Mouse (Mus musculus): ENCODE measurements around the gene Cyp2d9. TPM values are rescaled to one million over a fixed set of nuclear protein-coding genes. Genes with fewer than 3 reads are reported as not detected.
"Not testable (repeated sequence)": the region's sequence is repeated elsewhere in the genome, so short reads cannot be mapped to it uniquely, and the experiment has no call there.

The Cyp2d9 gene
- total RNA-seq (2021): not detected
- long read RNA-seq, experiment 1: 0 reads
- long read RNA-seq, experiment 2: 0 reads

- Histone ChIP-seq H3K4me3 (no peak within 1 kb of the TSS), H3K27ac (no peak within 1 kb of the TSS)
- TF ChIP-seq CTCF (conservative IDR thresholded peaks at IDR 0.05): no peak
- DNase-seq (ENCODE audit: low spot score in 2 of 2): no peak
Observed at GRCm38 (mm10) chr15:82433137-82433536, at the start of gene Cyp2d9. TSS of gene Cyp2d9 (plus strand) at chr15:82433437.

GRCm38 (mm10) chr15:82385729-82386128, 47.5 kb upstream of the Cyp2d9 start:
- H3K27ac ChIP-seq: no peak overlapping the region
- H3K4me3 ChIP-seq: no peak overlapping the region
- no peak for DNase-seq (ENCODE audit: low spot score in 2 of 2)
- TF ChIP-seq CTCF (conservative IDR thresholded peaks at IDR 0.05): no peak

GRCm38 (mm10) chr15:82389916-82390315, 43.3 kb upstream of the Cyp2d9 start:
- not testable (repeated sequence) for H3K4me3 ChIP-seq; DNase-seq (ENCODE audit: low spot score in 2 of 2); H3K27ac ChIP-seq

- DNase-seq (ENCODE audit: low spot score in 2 of 2); H3K27ac ChIP-seq; H3K4me3 ChIP-seq: not testable (repeated sequence)
Observed at GRCm38 (mm10) chr15:82393922-82394321, 39.3 kb upstream of the Cyp2d9 start, which contains the start of gene Cyp2d11. TSS of gene Cyp2d11 (minus strand) at chr15:82394022.

- H3K27ac ChIP-seq; H3K4me3 ChIP-seq; DNase-seq (ENCODE audit: low spot score in 2 of 2): not testable (repeated sequence)
Observed at GRCm38 (mm10) chr15:82395955-82396354, 37.3 kb upstream of the Cyp2d9 start.

- H3K4me3 ChIP-seq: no peak overlapping the region
- DNase-seq (ENCODE audit: low spot score in 2 of 2): no peak
- H3K27ac ChIP-seq: no peak overlapping the region
- TF ChIP-seq CTCF (conservative IDR thresholded peaks at IDR 0.05): no peak
Observed at GRCm38 (mm10) chr15:82401516-82401915, 31.7 kb upstream of the Cyp2d9 start.

- no peak for DNase-seq (ENCODE audit: low spot score in 2 of 2)
- Histone ChIP-seq H3K27ac (no peak overlapping the region), H3K4me3 (no peak overlapping the region)
- TF ChIP-seq CTCF (conservative IDR thresholded peaks at IDR 0.05): no peak
Observed at GRCm38 (mm10) chr15:82402106-82402505, 31.1 kb upstream of the Cyp2d9 start.

- Histone ChIP-seq H3K4me3 (no peak overlapping the region), H3K27ac (no peak overlapping the region)
- no peak for DNase-seq (ENCODE audit: low spot score in 2 of 2)
- TF ChIP-seq CTCF (conservative IDR thresholded peaks at IDR 0.05): no peak
Observed at GRCm38 (mm10) chr15:82402741-82403140, 30.5 kb upstream of the Cyp2d9 start.

- no peak overlapping the region for H3K27ac ChIP-seq
- H3K4me3 ChIP-seq: no peak overlapping the region
- DNase-seq (ENCODE audit: low spot score in 2 of 2): no peak
- TF ChIP-seq CTCF (conservative IDR thresholded peaks at IDR 0.05): no peak
Observed at GRCm38 (mm10) chr15:82403606-82404005, 29.6 kb upstream of the Cyp2d9 start.

- no peak overlapping the region for H3K4me3 ChIP-seq
- no peak overlapping the region for H3K27ac ChIP-seq
- no peak for TF ChIP-seq CTCF (conservative IDR thresholded peaks at IDR 0.05)
- no peak for DNase-seq (ENCODE audit: low spot score in 2 of 2)
Observed at GRCm38 (mm10) chr15:82404163-82404562, 29.1 kb upstream of the Cyp2d9 start.

GRCm38 (mm10) chr15:82406981-82407380, 26.3 kb upstream of the Cyp2d9 start, which contains the start of gene Cyp2d10:
TSS of gene Cyp2d10 (minus strand) at chr15:82407195.
- no peak within 1 kb of the TSS for H3K4me3 ChIP-seq
- no peak for TF ChIP-seq CTCF (conservative IDR thresholded peaks at IDR 0.05)
- H3K27ac ChIP-seq: no peak within 1 kb of the TSS
- no peak for DNase-seq (ENCODE audit: low spot score in 2 of 2)

GRCm38 (mm10) chr15:82407536-82407935, 25.7 kb upstream of the Cyp2d9 start:
- no peak for TF ChIP-seq CTCF (conservative IDR thresholded peaks at IDR 0.05)
- no peak overlapping the region for H3K4me3 ChIP-seq
- DNase-seq (ENCODE audit: low spot score in 2 of 2): no peak

GRCm38 (mm10) chr15:82416797-82417789, 16.1 kb upstream of the Cyp2d9 start:
- TF ChIP-seq CTCF (conservative IDR thresholded peaks at IDR 0.05): peak; percentile 92
- Histone ChIP-seq H3K4me3 (peak overlapping the region; percentile 46), H3K27ac (peak overlapping the region; percentile 86)
- DNase-seq (ENCODE audit: low spot score in 2 of 2): peak; percentile 82 to 87

More at GRCm38 (mm10) chr15:82407536-82407935, 25.7 kb upstream of the Cyp2d9 start:
- H3K27ac ChIP-seq: no peak overlapping the region

- TF ChIP-seq CTCF (conservative IDR thresholded peaks at IDR 0.05): no peak
- Histone ChIP-seq H3K4me3 (no peak overlapping the region), H3K27ac (no peak overlapping the region)
- DNase-seq (ENCODE audit: low spot score in 2 of 2): no peak
Observed at GRCm38 (mm10) chr15:82418616-82419015, 14.6 kb upstream of the Cyp2d9 start.

Data from layer of hippocampus, adult 2 months (tissue).